Mouse (Mus musculus) frontal cortex, adult (tissue): ENCODE data around the gene Gle1.

ENCODE experiments used
- ATAC-seq: cut with Nextera tagmentation; 2 replicates; pipeline ENCODE4 v1.9.2; 2017; ENCODE audit warnings: mild to moderate bottlenecking, moderate library complexity, mixed read lengths; ENCODE audit not compliant: low TSS enrichment

Gle1 gene

DNA sequence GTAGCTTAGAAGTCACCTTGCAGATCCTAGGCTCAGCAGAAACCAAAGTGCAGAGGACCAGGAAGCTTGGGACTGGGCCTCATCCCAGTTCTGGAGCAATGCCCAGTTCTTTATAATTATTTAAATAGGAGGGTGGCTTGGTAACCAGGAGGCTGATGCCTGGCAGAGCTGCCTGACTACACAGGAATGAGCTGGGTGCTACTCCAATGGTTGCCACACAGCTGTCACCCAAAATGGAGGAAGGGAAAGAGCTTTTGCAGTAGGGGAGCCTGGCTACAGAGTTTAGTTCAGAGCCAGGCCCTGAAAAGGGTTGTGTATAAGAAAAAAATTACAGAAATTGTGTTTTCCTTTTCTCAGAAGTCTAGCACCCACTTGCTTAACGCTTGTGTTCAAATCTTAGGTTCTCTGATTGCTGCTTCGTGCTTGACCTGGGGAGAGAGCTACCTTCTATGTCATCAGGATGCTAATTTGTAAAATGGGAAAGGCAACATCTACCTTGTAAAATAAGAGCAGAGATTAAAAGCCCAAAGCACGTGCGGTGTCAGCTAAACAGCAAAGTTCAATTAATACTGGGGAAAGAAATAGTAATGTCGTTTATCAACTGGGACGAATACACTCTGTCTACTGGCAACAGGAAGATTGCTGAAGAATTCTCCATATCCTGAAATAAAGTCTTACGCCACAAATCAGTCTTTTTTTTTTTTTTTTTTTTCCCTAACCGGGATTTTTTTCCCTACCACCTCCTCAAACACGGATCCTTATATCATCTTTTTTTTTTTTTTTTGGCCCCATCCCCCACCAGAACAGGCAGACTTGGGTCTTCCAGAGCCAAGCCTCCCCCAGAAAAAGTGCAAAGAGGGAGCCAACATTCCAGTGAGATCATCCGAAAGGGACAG, 29.4 kb downstream of the Gle1 start:
- ATAC-seq: no peak; the same call in 1 of the 2 replicates

DNA sequence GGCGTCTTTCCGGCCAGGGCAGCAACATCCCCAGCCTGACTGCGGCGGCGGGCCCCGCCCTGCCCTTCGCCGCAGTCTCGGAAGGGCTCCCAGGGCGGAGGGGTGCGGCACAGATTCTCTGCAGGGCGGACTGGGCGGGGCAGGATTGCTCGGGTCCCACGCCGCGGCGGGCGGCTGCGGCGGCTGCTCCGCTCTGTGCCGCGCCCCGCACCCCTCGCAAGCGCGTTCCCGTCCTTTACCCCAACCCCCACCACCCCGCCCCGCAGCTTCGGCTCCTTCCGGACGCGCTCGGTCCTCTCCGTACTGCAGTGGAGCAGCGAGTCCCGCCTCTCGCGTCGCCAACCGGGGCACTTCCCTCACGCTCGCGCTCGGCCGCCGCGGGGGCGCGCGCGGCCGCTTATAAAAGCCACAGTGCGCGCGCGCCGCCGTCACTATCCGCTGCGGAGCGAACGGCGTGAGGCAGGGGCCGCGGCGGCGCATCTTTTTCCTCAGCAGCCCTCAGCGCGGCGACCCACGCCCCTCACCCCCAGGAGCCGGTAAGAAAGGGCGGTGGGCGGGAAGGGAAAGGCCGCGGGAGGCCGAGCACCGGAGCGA, 30.1 kb downstream of the Gle1 start, which contains the start of gene Sptan1:
Sptan1 (plus strand) TSS at position 311 of the 594 bp plus-strand sequence.
- peak; percentile 90 for ATAC-seq

DNA sequence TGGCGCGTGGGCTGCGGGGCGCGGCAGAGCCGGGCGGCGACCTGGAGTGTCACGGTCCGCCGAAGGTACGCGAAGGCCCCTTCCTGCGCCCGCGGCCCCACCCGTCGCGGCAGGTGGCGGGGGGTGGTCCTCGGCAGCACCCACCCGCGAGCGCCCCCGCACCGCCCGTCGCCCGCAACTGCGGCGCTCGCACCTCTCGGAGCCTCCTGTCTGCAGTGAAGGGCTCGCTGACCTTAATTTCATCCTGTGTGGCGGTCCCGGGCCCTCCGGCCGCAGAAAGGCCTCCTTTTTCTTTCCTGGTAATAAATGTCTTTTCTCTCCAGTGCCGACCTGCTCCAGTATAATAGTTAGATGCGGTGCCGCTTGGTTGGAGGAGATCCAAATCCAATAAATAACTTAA, 30.7 kb downstream of the Gle1 start:
- peak; percentile 24; the same call in 1 of the 2 replicates for ATAC-seq

GRCm38 (mm10) chr2:29966826-29967225, 31.6 kb downstream of the Gle1 start:
- no peak for ATAC-seq

- ATAC-seq: no peak
Observed at GRCm38 (mm10) chr2:29967768-29968167, 32.5 kb downstream of the Gle1 start.

GRCm38 (mm10) chr2:29968638-29969037, 33.4 kb downstream of the Gle1 start:
- ATAC-seq: no peak

DNA sequence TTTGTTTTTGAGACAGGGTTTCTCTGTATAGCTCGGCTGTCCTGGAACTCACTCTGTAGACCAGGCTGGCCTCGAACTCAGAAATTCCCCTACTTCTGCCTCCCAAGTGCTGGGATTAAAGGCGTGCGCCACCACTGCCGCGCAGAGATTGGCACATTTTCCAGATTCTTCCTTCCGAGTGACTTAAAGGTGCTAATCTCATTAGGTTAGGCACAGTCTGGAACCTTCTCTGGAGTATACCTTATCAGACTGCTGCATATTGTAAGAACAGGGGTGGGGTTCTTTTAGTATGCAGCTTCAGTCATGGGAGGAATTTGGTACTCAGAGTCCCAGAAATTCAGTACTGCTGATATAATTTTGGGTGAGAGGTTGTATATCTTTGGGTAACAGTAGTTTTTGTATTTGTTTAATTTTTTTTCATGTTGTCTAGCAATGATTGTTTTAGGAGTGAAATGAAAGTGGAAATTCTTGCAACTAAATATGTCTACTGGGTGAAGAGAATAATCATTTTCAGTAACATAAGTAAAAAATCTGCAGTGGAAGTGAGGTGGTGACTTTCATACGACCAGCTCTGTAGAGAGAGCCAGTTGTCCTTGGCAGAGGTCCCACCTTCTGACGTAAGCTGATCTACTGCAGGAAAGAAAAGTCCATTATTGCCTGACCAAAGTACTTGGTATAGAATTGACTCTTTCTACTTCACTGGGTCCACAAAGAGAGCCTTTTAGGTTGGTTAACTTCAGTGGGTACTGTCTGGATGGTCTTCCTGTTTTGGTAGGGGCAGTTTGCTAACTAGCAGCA, 36.8 kb downstream of the Gle1 start:
- ATAC-seq: peak; percentile 22; the same call in 1 of the 2 replicates

GRCm38 (mm10) chr2:29973525-29973924, 38.3 kb downstream of the Gle1 start:
- ATAC-seq: no peak

GRCm38 (mm10) chr2:29977307-29977706, 42.1 kb downstream of the Gle1 start:
- ATAC-seq: no peak

DNA sequence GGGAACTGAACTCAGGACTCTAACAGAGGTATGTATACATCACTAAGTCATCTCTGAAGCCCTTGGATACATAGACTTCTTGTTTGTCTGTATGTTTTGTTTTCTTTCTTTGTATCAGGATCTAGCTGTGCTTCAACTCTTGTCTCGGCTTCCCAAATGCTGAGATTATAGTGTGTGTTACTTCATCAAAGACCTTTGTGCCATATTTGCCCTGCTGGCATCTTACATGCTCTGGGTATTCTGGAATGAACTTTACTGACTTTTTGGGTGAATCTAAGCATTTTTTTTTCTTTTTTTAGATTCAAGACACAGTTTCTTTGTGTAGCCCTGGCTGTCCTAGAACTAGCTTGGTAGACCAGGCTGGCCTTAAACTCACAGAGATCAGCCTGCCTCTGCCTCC, 45.4 kb downstream of the Gle1 start:
- no peak for ATAC-seq

GRCm38 (mm10) chr2:29991962-29992361, 56.7 kb downstream of the Gle1 start:
- ATAC-seq: no peak

DNA sequence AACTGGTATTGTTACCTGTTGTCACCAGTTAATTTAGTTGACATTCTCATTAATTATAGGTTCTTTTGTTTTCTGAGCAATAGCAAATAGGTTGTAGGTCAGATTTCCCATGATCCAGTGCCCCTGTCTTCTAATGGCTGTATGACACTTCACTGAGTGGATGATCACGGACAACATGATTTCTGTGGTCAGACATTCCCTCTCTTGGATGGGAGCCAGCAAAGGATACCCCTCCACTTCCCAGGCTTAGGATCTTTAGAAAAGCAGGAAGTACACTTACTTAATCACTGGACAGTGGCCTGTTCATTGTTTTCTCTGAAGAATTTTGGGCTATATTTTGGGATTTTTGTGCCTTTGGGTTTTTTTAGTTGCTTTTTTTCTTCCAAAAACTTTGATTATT, 73.9 kb downstream of the Gle1 start:
- ATAC-seq: no peak
